Mouse (Mus musculus): ENCODE data around the gene Rprd1b. TPM values are rescaled to one million over a fixed set of nuclear protein-coding genes. Genes with fewer than 3 reads are reported as not detected.

Gene Rprd1b
- polyA plus RNA-seq (2015; fragmentation: Nextera tagmentation; extraction: Ambion mirVana): 30.7 and 34.1 TPM in 2 replicates

DNA sequence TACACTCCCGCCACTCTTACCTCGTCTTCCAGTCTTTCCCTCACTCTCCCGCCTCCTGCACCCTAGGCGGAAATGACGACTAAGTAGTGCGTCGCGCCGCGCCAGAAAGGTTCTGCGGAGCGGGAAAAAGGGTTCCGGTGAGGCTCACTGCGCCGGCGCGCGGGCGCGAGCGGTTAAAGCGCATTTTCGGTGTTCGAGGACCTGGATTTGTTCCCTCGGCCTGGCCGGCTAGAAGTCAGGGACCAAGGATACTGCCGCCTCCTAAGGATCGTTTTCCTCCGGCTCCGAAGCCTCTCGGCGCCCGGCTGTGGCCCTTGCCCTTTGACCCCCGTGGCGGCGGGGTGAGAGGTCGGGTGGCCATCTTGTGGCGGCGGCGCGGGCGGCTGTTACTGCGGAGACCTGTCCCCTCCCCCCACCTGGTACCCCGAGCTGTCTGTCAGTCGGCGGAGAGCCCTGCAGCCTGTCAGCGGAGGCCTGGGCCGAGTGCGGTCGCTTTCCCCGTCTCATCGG, at the start of gene Rprd1b, which contains the start of gene Tti1:
Gene Rprd1b (plus strand): TSS at position 144 of the 510 bp plus-strand sequence.
Gene Tti1 (minus strand): TSS at position 80 of the 510 bp plus-strand sequence.
- H3K27me3 ChIP-seq (ENCODE audit: control insufficient read depth, insufficient read depth, low read depth, low read length): no peaks in the 10 kb centered on the region
- peak within 1 kb of the TSS; percentile 95 for H3K4me2 ChIP-seq (ENCODE audit: low read length)
- H3K4me3 ChIP-seq (ENCODE audit: low read depth, low read length): peak within 1 kb of the TSS; percentile 88
- H3K9ac ChIP-seq (ENCODE audit: low read depth, low read length): peak within 1 kb of the TSS; percentile 93
- H3K27ac ChIP-seq (ENCODE audit: low read length): peak within 1 kb of the TSS; percentile 89
- H3K4me1 ChIP-seq (ENCODE audit: control insufficient read depth, insufficient read depth, low read length): peaks cover 34% of the 10 kb centered on the region
- under 1% methylated on average over 40 of the region's 52 CpGs for WGBS
- no peaks in the 10 kb centered on the region for H3K9me3 ChIP-seq (replicated peaks; ENCODE audit: control insufficient read depth, low read length, poor library complexity, severe bottlenecking)
- H3K36me3 ChIP-seq (ENCODE audit: control insufficient read depth, insufficient read depth, low read length): no peaks in the 10 kb centered on the region
- peak; percentile 93 for ATAC-seq

DNA sequence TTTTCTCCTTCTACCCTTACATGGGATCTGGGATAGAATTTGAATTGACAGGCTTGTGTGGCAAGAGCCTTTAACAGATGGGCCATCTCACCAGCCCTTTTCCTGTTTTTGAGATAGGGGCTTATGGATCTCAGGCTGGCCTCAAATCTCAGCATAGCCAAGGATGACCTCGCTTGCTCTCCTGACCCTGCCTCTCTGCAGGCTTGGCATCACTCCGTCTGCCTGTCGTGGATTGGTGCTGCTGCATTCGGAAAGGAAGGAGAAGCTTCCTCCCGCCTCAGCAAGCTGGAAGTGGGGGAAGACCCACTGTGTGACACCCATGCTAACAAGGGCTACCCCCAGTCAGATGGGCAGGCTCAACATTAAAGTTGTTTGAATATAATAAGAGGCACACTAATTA, 49.1 kb upstream of the Rprd1b start:
- Histone ChIP-seq H3K4me3 (ENCODE audit: low read depth, low read length) (no peak overlapping the region), H3K9ac (ENCODE audit: low read depth, low read length) (no peak overlapping the region), H3K27me3 (ENCODE audit: control insufficient read depth, insufficient read depth, low read depth, low read length) (no peaks in the 10 kb centered on the region), H3K27ac (ENCODE audit: low read length) (no peak overlapping the region), H3K4me2 (ENCODE audit: low read length) (no peak overlapping the region), H3K36me3 (ENCODE audit: control insufficient read depth, insufficient read depth, low read length) (no peaks in the 10 kb centered on the region), H3K9me3 (replicated peaks; ENCODE audit: control insufficient read depth, low read length, poor library complexity, severe bottlenecking) (no peaks in the 10 kb centered on the region), H3K4me1 (ENCODE audit: control insufficient read depth, insufficient read depth, low read length) (peaks cover 18% of the 10 kb centered on the region)
- WGBS: 74% methylated on average over 5 of the region's 5 CpGs
- no peak for ATAC-seq

DNA sequence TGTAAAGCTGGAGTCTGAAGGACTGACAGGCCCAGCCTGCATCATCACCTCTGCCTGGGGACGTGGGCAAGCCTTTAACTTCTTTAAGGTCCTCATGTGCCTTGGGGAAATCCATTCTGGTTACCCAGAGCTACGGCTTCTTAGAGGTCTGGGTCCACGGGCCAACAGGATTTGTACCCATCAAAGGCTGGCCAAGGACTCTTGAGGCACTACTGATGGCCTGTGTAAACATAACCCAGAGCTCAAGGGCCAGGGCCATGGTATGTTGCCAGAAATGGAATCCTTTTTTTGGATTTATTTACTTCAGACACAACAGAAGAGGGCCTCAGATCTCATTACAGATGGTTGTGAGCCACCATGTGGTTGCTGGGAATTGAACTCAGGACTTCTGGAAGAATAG, 45.6 kb upstream of the Rprd1b start:
- WGBS: 89% methylated on average over 3 of the region's 3 CpGs
- Histone ChIP-seq H3K4me3 (ENCODE audit: low read depth, low read length) (no peak overlapping the region), H3K36me3 (ENCODE audit: control insufficient read depth, insufficient read depth, low read length) (no peaks in the 10 kb centered on the region), H3K27me3 (ENCODE audit: control insufficient read depth, insufficient read depth, low read depth, low read length) (no peaks in the 10 kb centered on the region), H3K9me3 (replicated peaks; ENCODE audit: control insufficient read depth, low read length, poor library complexity, severe bottlenecking) (no peaks in the 10 kb centered on the region), H3K4me1 (ENCODE audit: control insufficient read depth, insufficient read depth, low read length) (peaks cover 23% of the 10 kb centered on the region), H3K9ac (ENCODE audit: low read depth, low read length) (no peak overlapping the region), H3K27ac (ENCODE audit: low read length) (no peak overlapping the region), H3K4me2 (ENCODE audit: low read length) (no peak overlapping the region)
- no peak for ATAC-seq

DNA sequence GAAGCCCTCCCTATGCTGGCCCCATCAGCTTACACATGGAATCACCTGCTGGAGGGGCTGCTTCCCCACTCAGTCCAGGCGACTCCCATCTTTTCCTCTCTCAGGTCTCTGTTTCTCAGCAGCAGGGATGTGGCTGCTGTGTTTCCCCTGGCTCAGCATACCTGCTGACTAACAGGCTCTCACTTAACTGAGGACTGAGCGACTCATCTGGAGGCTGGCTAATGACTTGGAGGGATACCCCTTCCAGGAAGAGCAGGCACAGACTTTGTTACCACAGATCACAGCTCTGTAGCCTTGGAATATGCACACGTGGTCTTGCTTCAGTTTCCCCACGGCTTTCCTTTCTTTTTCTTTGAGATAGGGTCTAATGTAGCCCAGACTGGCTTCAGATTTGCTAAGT, 45.0 kb upstream of the Rprd1b start:
- no peak overlapping the region for H3K27ac ChIP-seq (ENCODE audit: low read length)
- H3K27me3 ChIP-seq (ENCODE audit: control insufficient read depth, insufficient read depth, low read depth, low read length): no peaks in the 10 kb centered on the region
- 92% methylated on average over 4 of the region's 4 CpGs for WGBS
- no peaks in the 10 kb centered on the region for H3K9me3 ChIP-seq (replicated peaks; ENCODE audit: control insufficient read depth, low read length, poor library complexity, severe bottlenecking)
- ATAC-seq: no peak
- peaks cover 28% of the 10 kb centered on the region for H3K4me1 ChIP-seq (ENCODE audit: control insufficient read depth, insufficient read depth, low read length)
- H3K36me3 ChIP-seq (ENCODE audit: control insufficient read depth, insufficient read depth, low read length): no peaks in the 10 kb centered on the region
- H3K9ac ChIP-seq (ENCODE audit: low read depth, low read length): no peak overlapping the region
- H3K4me2 ChIP-seq (ENCODE audit: low read length): no peak overlapping the region
- H3K4me3 ChIP-seq (ENCODE audit: low read depth, low read length): no peak overlapping the region

DNA sequence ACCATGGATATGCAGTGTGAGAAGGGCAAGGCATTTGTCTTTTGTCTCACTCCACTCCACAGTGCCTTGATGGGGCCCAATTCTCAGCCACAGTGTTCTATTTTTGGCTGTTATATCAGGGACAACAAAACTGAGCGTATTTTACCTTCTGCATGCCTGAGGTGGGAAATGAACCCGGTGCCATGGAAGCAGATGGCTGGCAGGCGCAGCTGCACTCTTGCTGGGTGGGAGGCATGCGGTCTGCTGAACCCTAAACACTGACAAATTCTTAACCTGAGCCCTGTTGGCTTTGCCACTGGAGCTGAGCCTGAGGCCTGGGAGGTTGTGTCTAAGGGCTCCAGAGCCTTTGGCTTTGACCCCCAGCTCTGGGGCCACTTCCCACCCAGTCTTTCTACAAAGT, 42.7 kb upstream of the Rprd1b start:
- Histone ChIP-seq H3K36me3 (ENCODE audit: control insufficient read depth, insufficient read depth, low read length) (no peaks in the 10 kb centered on the region), H3K9me3 (replicated peaks; ENCODE audit: control insufficient read depth, low read length, poor library complexity, severe bottlenecking) (no peaks in the 10 kb centered on the region), H3K4me2 (ENCODE audit: low read length) (no peak overlapping the region), H3K27ac (ENCODE audit: low read length) (peak overlapping the region; percentile 14), H3K4me1 (ENCODE audit: control insufficient read depth, insufficient read depth, low read length) (peaks cover 45% of the 10 kb centered on the region), H3K27me3 (ENCODE audit: control insufficient read depth, insufficient read depth, low read depth, low read length) (no peaks in the 10 kb centered on the region), H3K4me3 (ENCODE audit: low read depth, low read length) (no peak overlapping the region), H3K9ac (ENCODE audit: low read depth, low read length) (no peak overlapping the region)
- ATAC-seq: no peak
- WGBS: 80% methylated on average over 4 of the region's 4 CpGs

DNA sequence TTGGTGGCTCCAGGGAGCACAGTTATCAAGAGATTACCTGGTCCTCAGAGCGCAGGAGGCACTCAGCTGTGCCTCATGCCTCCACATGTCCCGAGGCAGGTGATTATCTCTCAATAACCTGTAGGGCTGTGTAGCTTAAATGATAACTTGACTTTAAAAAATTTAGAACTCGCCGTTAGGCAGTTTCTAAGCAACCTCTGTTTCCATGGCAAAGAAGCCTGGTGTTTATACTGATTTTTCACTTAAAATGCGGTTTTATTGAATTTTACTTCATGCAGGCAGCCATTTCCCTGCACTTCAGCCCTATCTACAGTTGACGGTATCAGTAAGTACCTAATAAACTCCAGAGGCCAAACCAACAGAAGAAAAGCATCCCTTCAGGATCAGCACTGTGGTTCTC, 42.1 kb upstream of the Rprd1b start:
- no peak overlapping the region for H3K4me2 ChIP-seq (ENCODE audit: low read length)
- H3K36me3 ChIP-seq (ENCODE audit: control insufficient read depth, insufficient read depth, low read length): no peaks in the 10 kb centered on the region
- H3K4me1 ChIP-seq (ENCODE audit: control insufficient read depth, insufficient read depth, low read length): peaks cover 45% of the 10 kb centered on the region
- H3K9me3 ChIP-seq (replicated peaks; ENCODE audit: control insufficient read depth, low read length, poor library complexity, severe bottlenecking): no peaks in the 10 kb centered on the region
- peak overlapping the region; percentile 71 for H3K27ac ChIP-seq (ENCODE audit: low read length)
- no peak overlapping the region for H3K4me3 ChIP-seq (ENCODE audit: low read depth, low read length)
- ATAC-seq: no peak
- WGBS: 64% methylated on average over 6 of the region's 6 CpGs
- H3K27me3 ChIP-seq (ENCODE audit: control insufficient read depth, insufficient read depth, low read depth, low read length): no peaks in the 10 kb centered on the region
- H3K9ac ChIP-seq (ENCODE audit: low read depth, low read length): no peak overlapping the region

DNA sequence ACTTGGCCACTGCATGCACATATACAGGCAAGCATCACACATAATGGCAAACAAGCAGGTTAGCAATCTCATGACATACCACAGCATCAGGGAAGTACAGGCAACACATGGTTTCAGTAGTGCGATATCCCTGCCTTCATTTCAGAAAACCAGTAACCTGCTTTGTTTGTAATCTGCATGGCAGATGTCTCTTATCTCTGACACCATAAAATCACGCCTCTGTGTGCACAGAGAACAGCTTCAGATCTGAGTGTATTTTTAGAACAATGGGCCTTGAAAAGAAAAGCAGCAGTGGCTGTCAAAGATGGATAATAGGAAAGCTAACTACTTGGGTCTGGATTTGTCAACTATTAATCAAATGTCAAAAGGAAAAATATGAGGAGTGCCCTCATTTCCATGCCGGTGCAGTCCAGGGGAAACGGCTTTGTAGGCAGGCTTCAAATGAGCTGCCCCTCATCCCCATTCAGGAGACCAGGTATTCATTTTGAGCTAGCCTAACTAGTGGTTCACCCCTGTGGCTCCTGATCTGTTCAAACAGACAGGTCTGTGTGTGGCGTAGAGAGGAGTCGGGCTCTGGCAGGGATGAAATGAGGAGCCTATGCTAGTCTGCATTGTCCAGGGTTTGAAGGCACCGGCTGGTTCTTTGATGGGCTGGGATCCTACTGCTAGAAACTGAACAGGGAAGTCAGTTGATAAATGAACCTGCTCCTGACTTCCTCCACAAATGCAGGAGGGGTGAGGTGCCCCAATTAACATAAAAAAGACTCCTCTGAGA, 39.7 kb upstream of the Rprd1b start:
- Histone ChIP-seq H3K4me3 (ENCODE audit: low read depth, low read length) (no peak overlapping the region), H3K4me1 (ENCODE audit: control insufficient read depth, insufficient read depth, low read length) (peaks cover 45% of the 10 kb centered on the region), H3K27ac (ENCODE audit: low read length) (peak overlapping the region; percentile 65), H3K9me3 (replicated peaks; ENCODE audit: control insufficient read depth, low read length, poor library complexity, severe bottlenecking) (no peaks in the 10 kb centered on the region), H3K9ac (ENCODE audit: low read depth, low read length) (no peak overlapping the region), H3K36me3 (ENCODE audit: control insufficient read depth, insufficient read depth, low read length) (peaks cover 3% of the 10 kb centered on the region; the same call in 1 of the 2 replicates), H3K27me3 (ENCODE audit: control insufficient read depth, insufficient read depth, low read depth, low read length) (no peaks in the 10 kb centered on the region), H3K4me2 (ENCODE audit: low read length) (no peak overlapping the region)
- 50% methylated on average over 7 of the region's 7 CpGs for WGBS
- ATAC-seq: peak; percentile 41; the same call in 1 of the 2 replicates

DNA sequence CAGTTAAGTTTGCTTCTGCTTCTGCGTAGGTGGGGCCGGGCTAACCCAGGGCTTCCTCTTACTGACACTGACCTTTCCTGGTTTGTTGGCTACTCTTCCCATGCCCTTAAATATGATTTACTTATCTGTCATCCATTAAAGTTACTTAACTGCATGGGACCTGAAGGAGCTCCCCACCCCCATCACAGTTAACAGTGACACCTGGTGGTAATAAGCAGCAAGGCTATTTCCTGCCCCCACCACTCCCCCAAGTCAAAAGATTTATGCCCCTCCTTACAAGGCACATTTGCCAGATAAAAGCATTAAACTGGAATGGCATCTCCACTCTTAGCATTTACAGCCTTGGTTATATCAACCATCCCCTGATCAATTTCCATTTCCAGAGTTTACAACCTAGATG, 38.4 kb upstream of the Rprd1b start:
- Histone ChIP-seq H3K9ac (ENCODE audit: low read depth, low read length) (no peak overlapping the region), H3K36me3 (ENCODE audit: control insufficient read depth, insufficient read depth, low read length) (peaks cover 5% of the 10 kb centered on the region; the same call in 1 of the 2 replicates), H3K4me3 (ENCODE audit: low read depth, low read length) (no peak overlapping the region), H3K4me2 (ENCODE audit: low read length) (no peak overlapping the region), H3K9me3 (replicated peaks; ENCODE audit: control insufficient read depth, low read length, poor library complexity, severe bottlenecking) (no peaks in the 10 kb centered on the region), H3K27ac (ENCODE audit: low read length) (no peak overlapping the region), H3K27me3 (ENCODE audit: control insufficient read depth, insufficient read depth, low read depth, low read length) (no peaks in the 10 kb centered on the region), H3K4me1 (ENCODE audit: control insufficient read depth, insufficient read depth, low read length) (peaks cover 42% of the 10 kb centered on the region)
- 96% methylated on average over 2 of the region's 2 CpGs for WGBS
- no peak for ATAC-seq

DNA sequence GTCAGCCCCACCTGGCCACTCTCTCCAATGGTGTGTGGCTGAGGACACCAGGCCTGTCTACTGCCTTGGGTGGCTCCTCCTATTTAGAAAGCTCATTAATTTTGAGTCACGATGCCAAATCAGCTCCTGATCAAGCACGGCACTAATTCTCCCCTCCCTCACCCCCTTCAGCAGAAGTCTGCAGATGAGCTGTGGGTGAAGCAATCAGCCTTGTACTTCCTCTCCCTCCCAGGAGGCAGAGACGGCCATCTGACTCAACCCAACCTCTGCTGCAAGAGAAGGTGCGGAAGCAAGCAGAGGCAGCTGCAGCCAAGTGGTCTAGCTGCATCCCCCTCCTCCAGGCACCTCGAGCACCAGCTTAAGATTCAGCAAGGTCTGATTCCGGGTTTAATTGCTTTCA, 37.3 kb upstream of the Rprd1b start:
- WGBS: 64% methylated on average over 6 of the region's 6 CpGs
- Histone ChIP-seq H3K9ac (ENCODE audit: low read depth, low read length) (no peak overlapping the region), H3K27me3 (ENCODE audit: control insufficient read depth, insufficient read depth, low read depth, low read length) (no peaks in the 10 kb centered on the region), H3K27ac (ENCODE audit: low read length) (no peak overlapping the region), H3K36me3 (ENCODE audit: control insufficient read depth, insufficient read depth, low read length) (peaks cover 6% of the 10 kb centered on the region; the same call in 1 of the 2 replicates), H3K9me3 (replicated peaks; ENCODE audit: control insufficient read depth, low read length, poor library complexity, severe bottlenecking) (no peaks in the 10 kb centered on the region), H3K4me3 (ENCODE audit: low read depth, low read length) (no peak overlapping the region), H3K4me1 (ENCODE audit: control insufficient read depth, insufficient read depth, low read length) (peaks cover 39% of the 10 kb centered on the region), H3K4me2 (ENCODE audit: low read length) (no peak overlapping the region)
- ATAC-seq: no peak
